Mouse (Mus musculus) heart, adult 18-20 months (tissue): ENCODE results near the gene Gtf3c6. TPM values are rescaled to one million over a fixed set of nuclear protein-coding genes. Genes with fewer than 3 reads are reported as not detected.

ENCODE experiments used
- DNase-seq, 2 experiments: peaks; one replicate each; pipeline ENCODE4 v3.0.0; 2021 to 2022; ENCODE audit warnings: mixed read lengths in 1 of 2
- long read RNA-seq, 2 experiments: library from polyadenylated mRNA; stranded (forward); transcript quantifications; one replicate each; pipeline ENCODE4 v2.0.0; 2021
- total RNA-seq, 2 experiments: library from RNA; stranded (reverse); gene quantifications; 2 replicates each; pipeline ENCODE4 v1.2.3; 2021

The Gtf3c6 gene
- 10 to 100 TPM; 19.9 to 28.8 TPM for total RNA-seq
- long read RNA-seq, experiment 1, transcript Gtf3c6-201 (6 exons, 887 nt): minor isoform, 13 of 44 reads
- long read RNA-seq, experiment 1, transcript Gtf3c6-206 (6 exons, 2,526 nt): major isoform, 19 of 44 reads
- long read RNA-seq, experiment 1, partial matches to known transcripts: 2 of 44 reads
- long read RNA-seq, experiment 1, other reads (novel, unspliced or antisense): 9 of 44 reads
- long read RNA-seq, experiment 2, transcript Gtf3c6-206 (6 exons, 2,526 nt): major isoform, 13 of 22 reads
- long read RNA-seq, experiment 2, partial matches to known transcripts: 0 of 22 reads
- long read RNA-seq, experiment 2, other reads (novel, unspliced or antisense): 5 of 22 reads

DNA sequence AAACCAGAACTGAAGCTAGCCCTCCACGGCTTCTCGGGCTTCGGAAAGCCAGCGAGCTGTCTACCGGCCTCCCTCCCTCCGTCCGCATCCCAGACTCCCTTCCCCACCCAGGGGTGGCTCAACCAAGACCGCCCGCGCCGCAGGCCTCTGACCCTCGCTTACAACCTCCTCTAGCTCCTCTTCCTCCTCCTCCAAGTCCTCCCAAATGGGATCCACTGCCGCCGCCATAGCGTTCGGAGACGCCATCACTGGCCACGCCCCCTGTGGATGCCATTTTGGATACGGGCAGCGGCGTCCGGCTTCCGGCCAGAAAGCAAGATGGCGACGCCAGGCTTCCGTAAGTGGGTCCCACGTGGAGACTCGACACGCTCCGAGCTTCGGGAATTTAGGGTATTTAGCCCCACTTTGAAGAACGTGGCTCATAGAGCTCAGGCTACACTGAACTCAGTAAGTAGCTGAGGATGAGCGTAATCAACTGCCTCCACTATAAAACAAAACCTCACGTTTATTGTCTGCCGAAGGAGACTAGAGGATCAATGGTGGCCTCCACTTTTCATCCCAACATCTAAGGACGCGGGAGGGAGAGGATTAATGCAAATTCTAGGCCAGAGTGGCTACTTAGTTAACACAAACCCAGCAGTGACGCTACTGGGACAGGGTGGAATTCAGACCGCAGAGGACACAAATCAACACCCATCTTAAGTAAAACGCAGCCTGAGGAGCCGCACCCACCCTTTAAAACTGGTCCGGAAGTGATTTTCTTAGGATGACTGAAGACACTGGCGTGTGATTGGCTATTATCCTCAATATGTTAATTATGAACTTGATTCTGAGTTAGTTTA lies at the start of gene Gtf3c6:
Gene Gtf3c6 (minus strand): TSS at position 695 of the 842 bp plus-strand sequence.
- DNase-seq: peak; percentile 93 to 99

- DNase-seq: no peak
Measured at GRCm38 (mm10) chr10:40305989-40306388, 48.1 kb upstream of the Gtf3c6 start.

- DNase-seq: peak; percentile 100
Measured at GRCm38 (mm10) chr10:40302140-40302985, 44.5 kb upstream of the Gtf3c6 start, which contains the start of gene Amd1. Gene Amd1 (minus strand): TSS chr10:40302186.

- peak; percentile 37 to 57 for DNase-seq
Measured at GRCm38 (mm10) chr10:40301181-40302075, 43.5 kb upstream of the Gtf3c6 start.

DNA sequence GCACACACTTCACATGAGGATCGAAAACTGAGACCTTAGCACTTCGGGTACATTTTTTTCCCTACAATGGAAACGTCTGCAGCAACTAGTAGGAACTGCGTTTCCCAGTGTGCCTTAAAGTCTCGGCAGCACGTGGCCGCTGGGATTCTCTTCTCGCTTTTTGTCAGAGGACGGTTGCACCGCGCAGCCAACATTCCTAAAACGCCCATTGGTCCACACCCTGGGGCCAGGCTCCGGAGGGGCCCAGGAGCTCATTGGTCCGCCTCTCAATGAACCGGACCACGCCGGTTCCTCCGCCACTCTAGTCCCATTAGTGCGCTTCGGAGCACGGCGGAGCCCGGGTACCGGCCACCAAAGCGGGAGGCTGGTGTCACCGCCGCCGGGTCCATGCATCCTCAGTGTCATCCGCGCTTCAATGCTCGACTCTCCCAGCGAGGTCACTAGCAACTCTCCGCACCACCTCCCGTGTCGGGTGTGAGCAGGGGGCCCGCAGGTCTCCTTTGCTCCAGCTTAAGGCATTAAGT lies 42.8 kb upstream of the Gtf3c6 start:
- DNase-seq: peak; percentile 86 to 91

DNA sequence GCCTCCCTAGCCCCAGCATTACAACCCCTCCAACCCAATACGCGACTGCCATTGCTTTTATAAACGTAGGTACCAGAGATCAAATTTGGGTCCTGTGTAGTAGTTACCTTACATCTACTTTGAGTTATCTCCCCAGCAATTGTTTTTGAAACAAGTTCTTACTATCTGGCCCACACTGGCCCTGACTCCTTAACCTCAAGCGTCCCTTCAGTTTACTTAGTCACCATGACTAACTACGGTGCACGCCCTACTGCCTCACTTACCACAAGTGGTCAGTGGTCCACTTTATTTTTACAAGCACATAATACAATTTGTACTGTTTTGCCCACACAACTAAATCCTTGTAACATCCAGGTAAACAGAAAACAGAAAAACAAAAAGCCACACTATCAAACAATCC lies 34.7 kb upstream of the Gtf3c6 start:
- no peak for DNase-seq

DNA sequence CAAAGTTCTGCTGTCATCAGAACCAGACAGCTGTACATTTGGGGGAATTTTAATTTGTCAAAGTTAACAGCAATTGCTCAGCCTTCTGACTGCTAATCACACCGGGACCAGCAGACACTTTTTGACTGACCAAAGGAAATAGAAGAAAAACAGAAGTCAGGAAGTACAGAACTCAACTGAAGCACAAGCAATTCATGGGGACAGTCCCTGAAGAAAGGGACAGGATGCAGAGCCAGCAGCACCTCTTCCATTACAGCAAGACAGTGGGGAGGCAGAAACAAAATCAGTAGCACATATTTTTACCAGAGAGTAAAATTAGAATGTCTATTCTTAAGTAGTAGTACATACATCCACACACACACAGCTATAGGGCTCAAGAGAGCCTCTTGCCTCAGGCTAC lies 28.9 kb upstream of the Gtf3c6 start:
- no peak for DNase-seq

GRCm38 (mm10) chr10:40285571-40285970 lies 27.7 kb upstream of the Gtf3c6 start:
- DNase-seq: no peak

GRCm38 (mm10) chr10:40284997-40285396 lies 27.1 kb upstream of the Gtf3c6 start:
- no peak for DNase-seq

GRCm38 (mm10) chr10:40284179-40284831 lies 26.4 kb upstream of the Gtf3c6 start:
- DNase-seq: no peak

GRCm38 (mm10) chr10:40283636-40284035 lies 25.7 kb upstream of the Gtf3c6 start:
- DNase-seq: peak in 1 of 2 experiments; percentile 17

GRCm38 (mm10) chr10:40281565-40281964 lies 23.7 kb upstream of the Gtf3c6 start:
- no peak for DNase-seq

DNA sequence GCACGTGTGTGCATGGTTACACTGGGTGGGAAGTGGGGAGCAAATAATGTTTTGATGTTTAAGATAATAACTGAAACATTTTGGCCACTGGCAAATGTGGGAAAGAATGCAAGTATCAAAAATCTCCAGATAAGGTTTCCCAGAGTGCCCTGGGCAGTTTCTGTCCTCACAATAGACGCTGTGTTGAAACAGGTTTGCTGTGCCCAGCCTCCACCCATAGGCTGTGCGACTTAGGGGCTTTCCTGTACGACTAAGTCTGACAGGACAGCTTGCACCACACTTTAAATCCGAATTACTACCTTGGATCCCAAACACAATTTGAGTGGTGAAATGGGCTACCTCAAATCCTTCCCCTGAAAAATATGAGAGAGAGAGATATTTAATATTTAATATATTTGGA lies 20.4 kb upstream of the Gtf3c6 start:
- no peak for DNase-seq

GRCm38 (mm10) chr10:40275991-40276390 lies 18.1 kb upstream of the Gtf3c6 start:
- peak in 1 of 2 experiments; percentile 29 for DNase-seq

DNA sequence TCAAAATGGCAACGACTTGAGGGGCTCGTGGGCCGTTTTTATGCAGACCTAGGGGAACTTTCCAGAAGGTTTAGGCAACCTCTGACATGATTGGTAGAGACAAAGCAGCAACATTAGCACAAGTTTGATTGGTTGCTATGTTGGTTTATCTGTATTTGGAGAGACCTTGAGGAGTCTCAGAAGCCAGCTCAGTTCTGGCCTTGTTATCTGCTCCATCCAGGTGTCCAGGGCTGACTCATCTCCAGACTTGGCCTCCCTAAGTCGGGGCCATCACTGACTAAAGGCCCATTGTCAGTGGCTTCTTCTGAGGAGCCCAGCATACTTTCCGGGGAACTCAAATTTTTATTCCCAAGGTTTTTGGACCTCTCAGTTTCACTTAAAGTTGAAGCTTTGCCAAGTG lies 16.0 kb upstream of the Gtf3c6 start:
- no peak for DNase-seq

GRCm38 (mm10) chr10:40271216-40271615 lies 13.3 kb upstream of the Gtf3c6 start:
- no peak for DNase-seq

- no peak for DNase-seq
Measured at GRCm38 (mm10) chr10:40264920-40265319, 7.0 kb upstream of the Gtf3c6 start.

- peak in 1 of 2 experiments; percentile 27 for DNase-seq
Measured at GRCm38 (mm10) chr10:40263691-40264090, 5.8 kb upstream of the Gtf3c6 start.

GRCm38 (mm10) chr10:40262200-40262599 lies 4.3 kb upstream of the Gtf3c6 start:
- DNase-seq: no peak

DNA sequence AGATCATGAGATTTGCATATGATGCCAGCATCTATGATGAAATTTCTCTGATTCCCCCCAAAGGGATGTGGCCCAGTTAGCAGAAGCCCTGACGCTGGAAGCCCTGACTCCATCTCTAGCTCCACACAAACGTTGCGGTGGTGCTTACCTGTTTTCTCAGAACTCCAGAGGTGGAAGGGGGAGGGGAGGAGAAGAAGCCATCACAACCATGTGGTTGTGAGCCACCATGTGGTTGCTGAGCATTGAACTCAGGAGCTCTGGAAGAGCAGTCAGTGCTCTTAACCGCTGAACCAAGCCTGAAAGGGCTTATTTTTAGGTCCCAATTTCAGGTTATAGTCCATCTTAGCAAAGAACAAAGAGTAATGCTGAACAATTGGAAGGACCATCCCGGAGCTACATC lies 2.4 kb upstream of the Gtf3c6 start:
- DNase-seq: no peak
